Mouse (Mus musculus) CH12F3 (cell line): Measurements from ENCODE around the gene Fam171a1.
"Not testable (repeated sequence)": the region's sequence is repeated elsewhere in the genome, so short reads cannot be mapped to it uniquely, and the experiment has no call there.

ENCODE experiments used
- in situ Hi-C: fragments of 300-500 bp; cut with MboI; formaldehyde crosslinking; loops from 2 replicates; pipeline ENCODE4 v1.14.3; 2020; ENCODE audit warnings: low sequenced_read_pairs

Fam171a1 gene

GRCm38 (mm10) chr2:3168719-3169402 lies 54.8 kb downstream of the Fam171a1 start:
- in situ Hi-C loops = no loop called here

DNA sequence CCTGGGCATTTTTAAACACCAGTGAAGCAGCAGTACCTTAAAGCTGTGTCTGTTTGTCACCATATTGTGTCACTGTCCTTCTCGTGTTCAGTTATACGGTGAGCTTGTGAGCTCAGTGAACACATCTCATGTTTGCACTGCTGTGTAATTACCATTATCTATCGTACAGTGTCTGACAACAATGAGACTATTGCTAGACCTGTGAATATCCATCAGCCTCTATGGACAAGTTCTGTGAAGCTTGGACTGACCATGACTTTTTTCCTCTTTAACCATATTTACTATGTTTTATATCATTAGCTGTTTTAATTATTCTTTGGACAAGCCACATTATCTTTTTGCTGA lies 55.4 kb downstream of the Fam171a1 start:
- in situ Hi-C loops = no loop called here

DNA sequence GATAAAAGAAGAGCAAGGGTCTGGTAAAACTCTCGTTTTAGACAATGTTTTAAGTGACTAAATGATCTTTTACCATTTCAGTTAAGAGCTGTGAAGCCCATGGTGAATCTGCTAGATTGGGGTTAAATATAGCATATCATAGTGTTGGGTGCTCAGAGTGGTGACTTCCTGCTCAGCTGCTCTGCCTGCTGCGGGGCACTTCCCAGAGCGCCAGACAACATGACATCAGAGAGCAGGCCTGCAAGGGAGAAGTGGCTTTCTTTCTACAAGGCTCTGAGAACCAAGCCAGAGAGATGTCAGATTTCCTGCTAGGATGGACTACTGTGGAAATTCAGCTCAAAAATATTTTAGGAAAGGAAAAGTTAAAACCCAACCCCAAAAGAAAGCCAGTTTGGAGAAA lies 57.8 kb downstream of the Fam171a1 start:
- in situ Hi-C loops = no loop called here

DNA sequence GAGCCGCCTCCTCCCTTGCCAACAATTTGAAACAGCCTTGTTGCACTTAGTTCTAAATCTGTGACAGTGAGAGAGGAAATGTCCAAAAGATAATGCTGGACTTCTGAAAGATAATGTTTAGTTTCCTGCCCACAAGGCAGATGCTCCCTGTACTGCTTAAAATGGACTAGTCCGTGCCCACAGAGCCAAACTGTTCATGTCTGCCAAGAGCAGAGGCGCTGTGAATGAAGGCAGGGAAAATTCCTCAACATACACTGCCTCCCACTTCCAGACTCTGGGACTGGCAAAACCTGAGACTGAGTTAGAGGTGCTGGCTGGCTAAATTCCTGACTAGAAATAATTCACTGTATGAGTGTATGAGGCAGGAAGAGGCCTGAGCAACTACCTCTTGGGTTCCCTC lies 58.6 kb downstream of the Fam171a1 start:
- in situ Hi-C loops = no loop called here

GRCm38 (mm10) chr2:3174890-3175289 lies 60.9 kb downstream of the Fam171a1 start:
- in situ Hi-C loops = no loop called here

DNA sequence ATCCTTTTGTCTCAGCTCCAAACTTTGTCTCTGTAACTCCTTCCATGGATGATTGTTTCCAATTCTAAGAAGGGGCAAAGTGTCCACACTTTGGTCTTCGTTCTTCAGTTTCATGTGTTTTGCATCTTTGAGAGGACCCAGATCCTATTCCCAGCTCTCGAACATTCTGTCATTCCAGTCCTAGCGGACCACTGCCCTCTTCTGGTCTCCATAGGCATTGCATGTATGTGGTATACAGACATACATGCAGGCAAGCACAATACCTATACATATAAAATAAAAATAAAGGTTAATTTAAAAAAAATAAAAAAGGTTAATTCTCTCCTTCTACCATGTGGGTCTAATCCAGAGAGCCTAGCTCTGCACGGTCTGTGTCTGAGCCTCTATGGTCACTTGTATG lies 62.0 kb downstream of the Fam171a1 start:
- in situ Hi-C loops = not testable (repeated sequence)

DNA sequence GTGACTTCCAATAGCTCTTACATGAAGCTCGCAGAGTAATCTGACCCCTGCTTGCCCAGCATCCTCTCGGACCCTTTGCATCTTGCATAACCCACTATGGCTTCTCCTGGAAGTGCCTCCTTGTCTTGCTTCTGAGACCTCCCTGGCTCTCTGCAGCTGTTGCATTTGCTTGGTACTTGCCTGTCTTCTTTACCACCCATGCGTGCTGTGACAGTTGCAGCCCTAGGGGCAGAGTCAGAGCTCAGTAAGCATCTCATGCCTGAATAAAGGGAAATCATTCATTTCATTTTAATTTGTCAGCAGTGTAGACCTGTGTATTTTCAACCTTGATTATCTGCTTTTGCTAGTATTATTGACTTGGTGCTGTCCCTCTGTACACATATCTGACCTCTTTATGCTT lies 62.7 kb downstream of the Fam171a1 start:
- in situ Hi-C loops = no loop called here

- in situ Hi-C loops = no loop called here
These were observed 66.5 kb downstream of the Fam171a1 start for GRCm38 (mm10) chr2:3180550-3180949.

- in situ Hi-C loops = no loop called here
These were observed 69.6 kb downstream of the Fam171a1 start for GRCm38 (mm10) chr2:3183656-3184055.

DNA sequence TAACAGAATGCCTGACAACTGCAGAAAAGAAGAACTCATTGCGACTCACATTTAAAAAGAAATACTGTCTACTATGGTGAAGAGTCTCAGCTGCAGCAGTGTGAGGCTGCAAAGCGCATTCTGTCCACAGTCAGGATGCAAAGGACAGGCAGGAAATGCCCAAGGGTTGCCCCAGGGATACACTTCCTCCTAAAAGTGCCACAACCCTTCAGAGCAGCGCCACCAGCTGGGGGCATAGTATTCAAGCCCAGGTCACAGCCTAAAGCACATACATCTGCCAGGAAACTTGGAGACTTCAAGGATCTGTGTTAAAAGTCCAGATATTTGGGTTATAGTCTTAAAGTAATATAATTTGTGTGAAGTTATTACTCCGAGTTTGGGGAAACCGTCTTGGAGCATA lies 71.3 kb downstream of the Fam171a1 start:
- in situ Hi-C loops = no loop called here

- in situ Hi-C loops = no loop called here
These were observed 74.9 kb downstream of the Fam171a1 start for GRCm38 (mm10) chr2:3188745-3189475.

DNA sequence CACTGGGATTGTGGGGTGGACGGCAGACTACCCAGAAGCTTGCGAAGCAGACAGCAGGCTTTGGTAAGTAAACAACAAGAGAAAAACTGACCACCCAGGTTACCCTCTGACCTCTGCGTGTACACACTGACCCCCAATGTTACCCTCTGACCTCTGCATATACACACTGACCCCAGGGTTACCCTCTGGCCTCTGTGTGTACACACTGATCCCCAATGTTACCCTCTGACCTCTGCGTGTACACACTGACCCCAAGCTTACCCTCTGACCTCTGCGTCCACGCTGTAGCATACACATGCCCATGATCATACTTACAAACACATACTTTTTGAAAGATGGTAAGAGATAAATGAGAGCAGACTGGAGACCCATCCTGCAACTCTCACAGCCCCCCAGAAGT lies 77.1 kb downstream of the Fam171a1 start:
- in situ Hi-C loops = no loop called here

- in situ Hi-C loops = no loop called here
These were observed 81.5 kb downstream of the Fam171a1 start for GRCm38 (mm10) chr2:3195511-3195910.

DNA sequence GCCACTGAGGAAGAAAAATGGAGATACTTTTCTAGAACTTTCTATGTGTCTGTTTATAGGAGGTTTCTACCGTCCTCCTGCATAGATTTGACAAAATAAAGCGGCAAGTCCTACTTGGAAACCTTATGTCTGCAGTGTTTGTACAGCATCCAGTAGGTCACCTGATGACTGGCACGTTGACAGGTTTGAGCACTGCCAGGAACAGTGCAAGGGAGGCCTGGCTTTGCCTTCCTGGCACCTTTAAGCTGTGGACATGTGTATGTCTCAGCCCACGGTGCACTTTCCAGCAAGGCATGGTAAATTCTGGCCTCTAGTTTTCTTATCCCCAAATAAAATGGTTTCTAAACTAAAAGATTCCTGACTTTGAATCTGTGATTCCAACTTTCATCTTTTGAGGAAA lies 86.4 kb downstream of the Fam171a1 start:
- in situ Hi-C loops = no loop called here

GRCm38 (mm10) chr2:3206975-3207642 lies 93.1 kb downstream of the Fam171a1 start:
- in situ Hi-C loops = no loop called here

GRCm38 (mm10) chr2:3215480-3215879 lies 101.5 kb downstream of the Fam171a1 start:
- in situ Hi-C loops = no loop called here

DNA sequence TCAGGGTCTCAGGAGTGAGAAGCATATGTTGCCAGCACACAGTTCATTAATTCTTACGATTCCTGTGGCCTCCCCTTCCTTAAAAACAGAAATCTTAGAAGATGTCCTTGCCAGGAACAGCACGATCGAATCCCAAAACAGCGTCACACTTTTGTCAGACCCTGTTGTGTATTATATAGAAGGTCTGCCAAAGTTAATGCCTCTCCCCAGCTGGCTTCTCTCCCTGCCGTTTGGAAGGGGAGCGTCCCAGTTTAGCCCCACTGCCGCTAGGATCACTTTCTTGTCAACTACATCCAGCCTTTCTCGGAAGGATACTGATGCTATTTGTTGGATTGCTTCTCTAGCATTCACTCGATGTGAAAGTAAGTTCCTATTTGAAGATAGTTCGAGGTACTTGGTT lies 102.6 kb downstream of the Fam171a1 start:
- in situ Hi-C loops = no loop called here

- in situ Hi-C loops = not testable (repeated sequence)
These were observed 103.6 kb downstream of the Fam171a1 start for GRCm38 (mm10) chr2:3217577-3217976.

GRCm38 (mm10) chr2:3218225-3218624 lies 104.2 kb downstream of the Fam171a1 start:
- in situ Hi-C loops = no loop called here

DNA sequence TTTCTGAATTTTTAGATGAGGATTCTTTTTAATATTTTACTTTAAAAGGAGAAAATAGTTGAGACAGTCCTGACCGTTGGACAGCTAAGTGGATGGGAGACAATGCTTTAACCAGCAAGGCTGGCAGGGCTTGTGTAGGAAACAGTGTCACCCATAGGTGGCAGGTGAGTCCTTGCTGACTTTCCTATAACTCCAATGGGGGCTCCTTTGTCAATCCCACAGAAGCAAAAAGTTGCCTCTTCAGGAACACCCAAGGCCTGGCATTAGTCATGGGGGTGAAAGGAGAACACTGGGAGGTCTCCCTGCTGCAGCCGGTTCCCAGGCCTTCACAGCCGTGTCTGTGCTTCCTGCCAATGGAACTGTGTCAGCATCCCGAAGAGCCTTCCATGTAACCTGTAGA lies 114.5 kb downstream of the Fam171a1 start:
- in situ Hi-C loops = no loop called here

DNA sequence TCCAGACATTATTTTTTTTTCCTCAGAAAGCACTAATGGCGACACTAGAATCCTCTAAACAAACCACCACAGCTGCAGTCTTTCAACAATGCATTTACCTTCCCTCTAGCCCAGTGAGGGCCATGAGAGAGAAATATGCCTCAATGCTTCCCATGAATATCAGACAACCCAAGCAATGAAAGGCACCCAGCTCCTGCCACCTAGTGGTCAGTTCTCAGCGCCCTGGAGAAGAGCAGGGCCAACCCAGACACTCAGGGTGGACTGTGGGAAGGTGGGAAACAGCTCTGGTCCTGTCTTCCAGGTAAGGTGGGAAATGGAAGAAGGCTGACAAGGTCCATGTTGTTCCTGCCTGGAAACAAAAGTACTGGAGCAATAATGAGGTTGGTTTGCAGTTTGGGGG lies 115.0 kb downstream of the Fam171a1 start:
- in situ Hi-C loops = no loop called here

DNA sequence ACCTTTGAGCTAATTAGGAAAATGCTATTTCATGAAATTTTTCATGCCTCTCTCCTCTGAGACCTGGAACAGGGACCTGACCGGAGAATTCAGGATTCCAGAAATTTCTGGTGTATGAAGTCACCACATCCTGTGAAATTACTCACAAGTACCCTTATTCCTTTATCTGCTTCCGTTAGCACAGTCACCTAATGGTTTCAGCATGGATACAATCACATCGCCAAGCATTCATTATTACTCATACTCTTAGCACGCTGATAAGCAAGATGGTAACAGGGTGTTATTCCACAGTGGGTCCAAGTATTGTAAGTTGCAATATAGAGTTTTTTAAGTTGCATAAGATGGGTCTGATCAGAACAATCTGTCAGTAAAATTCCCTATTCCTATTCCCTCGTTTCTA lies 125.2 kb downstream of the Fam171a1 start:
- in situ Hi-C loops = no loop called here
